Mouse (Mus musculus): Measurements from ENCODE around the gene Tmbim1. TPM values are rescaled to one million over a fixed set of nuclear protein-coding genes. Genes with fewer than 3 reads are reported as not detected.

Tmbim1 gene
- polyA plus RNA-seq, 1 experiment from 2014 or later: 22.9 TPM

GRCm38 (mm10) chr1:74239618-74240017 is 65.8 kb downstream of the Tmbim1 start:
- peak overlapping the region; percentile 95 for H3K4me3 ChIP-seq (ENCODE audit: low read depth, low read length)
- H3K9ac ChIP-seq (ENCODE audit: low read depth, low read length): no peak overlapping the region
- H3K4me2 ChIP-seq: peak overlapping the region; percentile 96
- ATAC-seq (replicated peaks; ENCODE audit: low FRiP score): no peak
- no peak for DNase-seq (ENCODE audit: low spot score)
- WGBS: 38% methylated on average over 11 of the region's 11 CpGs
- peak overlapping the region; percentile 89 for H3K27ac ChIP-seq (ENCODE audit: low read depth, low read length)
- no peaks in the 10 kb centered on the region for H3K9me3 ChIP-seq (ENCODE audit: control insufficient read depth, low read length)
- H3K4me1 ChIP-seq (replicated peaks; ENCODE audit: control insufficient read depth, insufficient read depth, low read length): peaks cover 42% of the 10 kb centered on the region
- H3K27me3 ChIP-seq (replicated peaks; ENCODE audit: control insufficient read depth, insufficient read depth, low read length): no peaks in the 10 kb centered on the region
- H3K36me3 ChIP-seq (ENCODE audit: control insufficient read depth, insufficient read depth, low read length): no peaks in the 10 kb centered on the region

DNA sequence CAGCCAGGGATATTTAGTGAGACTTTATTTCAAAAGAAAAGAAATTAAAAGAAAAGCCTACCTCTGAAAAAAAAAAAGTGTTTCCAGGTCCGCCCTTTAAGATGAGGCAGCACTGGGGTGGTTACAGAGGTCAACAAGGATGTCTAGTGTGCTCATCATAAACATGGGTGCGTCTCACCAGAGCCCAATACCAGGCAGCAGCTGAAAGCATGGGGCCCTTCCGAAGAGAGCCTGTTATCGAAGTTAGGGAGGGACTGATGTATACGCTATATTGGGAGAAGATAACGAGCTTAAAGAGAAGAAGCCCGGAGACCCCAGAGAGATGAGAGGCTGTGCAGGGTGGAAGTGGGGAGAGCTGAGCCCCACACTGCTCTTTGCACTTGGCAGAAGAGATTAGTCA is 66.3 kb downstream of the Tmbim1 start:
- H3K4me1 ChIP-seq (replicated peaks; ENCODE audit: control insufficient read depth, insufficient read depth, low read length): peaks cover 42% of the 10 kb centered on the region
- WGBS: 17% methylated on average over 7 of the region's 7 CpGs
- H3K4me2 ChIP-seq: peak overlapping the region; percentile 96
- peak overlapping the region; percentile 95 for H3K4me3 ChIP-seq (ENCODE audit: low read depth, low read length)
- H3K9ac ChIP-seq (ENCODE audit: low read depth, low read length): peak overlapping the region; percentile 92; the same call in 1 of the 2 replicates
- H3K9me3 ChIP-seq (ENCODE audit: control insufficient read depth, low read length): no peaks in the 10 kb centered on the region
- H3K36me3 ChIP-seq (ENCODE audit: control insufficient read depth, insufficient read depth, low read length): no peaks in the 10 kb centered on the region
- peak overlapping the region; percentile 89 for H3K27ac ChIP-seq (ENCODE audit: low read depth, low read length)
- H3K27me3 ChIP-seq (replicated peaks; ENCODE audit: control insufficient read depth, insufficient read depth, low read length): no peaks in the 10 kb centered on the region
- ATAC-seq (replicated peaks; ENCODE audit: low FRiP score) (peak; percentile 70), DNase-seq (ENCODE audit: low spot score) (no peak)

Other genes with a start within 250 kb of the Tmbim1 start
- 19.4 and 20.4 TPM in 2 replicates for gene Tns1, start 181.2 kb downstream of the Tmbim1 start, polyA plus RNA-seq (2014; fragmentation: Nextera tagmentation; extraction: Ambion mirVana)
- 0.17 and 0.34 TPM in 2 replicates for gene Rufy4, start 180.1 kb downstream of the Tmbim1 start, polyA plus RNA-seq (2014; fragmentation: Nextera tagmentation; extraction: Ambion mirVana)
- 0.47 and 0.70 TPM in 2 replicates for gene Cxcr2, start 151.6 kb downstream of the Tmbim1 start, polyA plus RNA-seq (2014; fragmentation: Nextera tagmentation; extraction: Ambion mirVana)
- gene Cxcr1, start 111.0 kb downstream of the Tmbim1 start, polyA plus RNA-seq (2014; fragmentation: Nextera tagmentation; extraction: Ambion mirVana): not detected in 2 replicates
- 375 and 384 TPM in 2 replicates for gene Arpc2, start 69.5 kb downstream of the Tmbim1 start, polyA plus RNA-seq (2014; fragmentation: Nextera tagmentation; extraction: Ambion mirVana)
- 2.8 and 3.2 TPM in 2 replicates for gene Gpbar1, start 27.1 kb downstream of the Tmbim1 start, polyA plus RNA-seq (2014; fragmentation: Nextera tagmentation; extraction: Ambion mirVana)
- 190 and 193 TPM in 2 replicates for gene Aamp, start 20.9 kb downstream of the Tmbim1 start, polyA plus RNA-seq (2014; fragmentation: Nextera tagmentation; extraction: Ambion mirVana)
- 79.7 and 84.3 TPM in 2 replicates for gene Pnkd, start 20.7 kb downstream of the Tmbim1 start, polyA plus RNA-seq (2014; fragmentation: Nextera tagmentation; extraction: Ambion mirVana)
- gene Catip, start 56.5 kb upstream of the Tmbim1 start, polyA plus RNA-seq (2014; fragmentation: Nextera tagmentation; extraction: Ambion mirVana): 0.21 TPM in 1 of 2 replicates, not detected in the other
- 10.0 and 10.4 TPM in 2 replicates for gene Slc11a1, start 69.6 kb upstream of the Tmbim1 start, polyA plus RNA-seq (2014; fragmentation: Nextera tagmentation; extraction: Ambion mirVana)
- gene Ctdsp1, start 85.9 kb upstream of the Tmbim1 start, polyA plus RNA-seq (2014; fragmentation: Nextera tagmentation; extraction: Ambion mirVana): 65.2 and 71.1 TPM in 2 replicates
- gene Vil1, start 103.8 kb upstream of the Tmbim1 start, polyA plus RNA-seq (2014; fragmentation: Nextera tagmentation; extraction: Ambion mirVana): 0.88 and 0.94 TPM in 2 replicates
- 88.5 and 90.8 TPM in 2 replicates for gene Cnot9, start 200.4 kb upstream of the Tmbim1 start, polyA plus RNA-seq (2014; fragmentation: Nextera tagmentation; extraction: Ambion mirVana)
- 0.10 TPM in 1 of 2 replicates, not detected in the other for gene Plcd4, start 237.3 kb upstream of the Tmbim1 start, polyA plus RNA-seq (2014; fragmentation: Nextera tagmentation; extraction: Ambion mirVana)
- gene Usp37, start 238.7 kb upstream of the Tmbim1 start, polyA plus RNA-seq (2014; fragmentation: Nextera tagmentation; extraction: Ambion mirVana): 28.8 and 32.3 TPM in 2 replicates